14 mouse cellular contexts compared by ENCODE assay signal in the genomic region with DNA sequence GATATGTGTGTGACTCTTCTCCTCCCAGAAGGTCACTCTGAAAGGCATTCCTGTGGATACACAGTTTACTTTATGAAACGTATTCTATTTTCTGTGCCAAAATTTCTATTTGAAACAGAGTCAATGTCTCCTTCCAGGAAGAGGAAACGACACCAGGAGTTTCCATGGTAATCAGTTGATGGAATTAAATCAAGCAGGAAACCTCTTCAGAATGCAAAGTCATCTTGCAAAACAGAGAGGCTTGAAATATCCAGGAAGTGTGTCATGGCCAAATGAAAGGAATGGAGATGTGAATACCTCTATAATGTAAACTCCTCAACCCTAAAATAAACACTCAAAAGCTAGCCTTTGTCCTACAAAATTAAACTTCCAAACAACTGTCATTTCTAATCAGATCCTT.
A peak's percentile ranks its signal among the peaks of the same experiment; 100 is the strongest.
DNase-seq lines count a peak whose midpoint lies in the region; ATAC-seq and TF ChIP-seq lines count a peak whose summit lies in the region.
"Had no signal": no experiment of that assay in that cellular context is flagged by ENCODE, and none has a peak within 500 bp of the region (broad histone marks: within the 10 kb centered on the region; RNA-seq: fewer than 3 reads in every experiment).

No protein-coding gene starts in this region.

- H3K4me2 ChIP-seq in forebrain, postnatal 0 days (ENCODE audit: low read depth), result no peak overlapping the region
- H3K4me2 ChIP-seq in liver, postnatal 0 days (ENCODE audit: low read depth, low read length), result no peak overlapping the region
- H3K4me2 ChIP-seq: midbrain, embryonic 13.5 days had no signal

- no peak overlapping the region for H3K9ac ChIP-seq in forebrain, postnatal 0 days
- H3K9ac ChIP-seq in liver, adult 2 months (ENCODE audit: low read depth, low read length), result no peak overlapping the region
- H3K9ac ChIP-seq in liver, postnatal 0 days (replicated peaks), result no peak overlapping the region
- H3K9ac ChIP-seq: midbrain, embryonic 13.5 days had no signal

- no peaks in the 10 kb centered on the region for H3K79me2 ChIP-seq in liver, adult 2 months (ENCODE audit: control insufficient read depth, insufficient read depth, low read length)

- H3K27me3 ChIP-seq in forebrain, postnatal 0 days (ENCODE audit: insufficient read depth, low read length), result no peaks in the 10 kb centered on the region
- H3K27me3 ChIP-seq in forebrain, embryonic 10.5 days (ENCODE audit: poor library complexity, severe bottlenecking), result no peaks in the 10 kb centered on the region
- no peaks in the 10 kb centered on the region for H3K27me3 ChIP-seq in liver, adult 2 months (ENCODE audit: control insufficient read depth, insufficient read depth, low read length)
- no peaks in the 10 kb centered on the region for H3K27me3 ChIP-seq in liver, postnatal 0 days (ENCODE audit: insufficient read depth, low read length)
- H3K27me3 ChIP-seq: midbrain, embryonic 13.5 days had no signal

- H3K27ac ChIP-seq in forebrain, postnatal 0 days (ENCODE audit: low read depth, low read length), result no peak overlapping the region
- no peak overlapping the region for H3K27ac ChIP-seq in forebrain, embryonic 10.5 days
- no peak overlapping the region for H3K27ac ChIP-seq in liver, adult 2 months (replicated peaks; ENCODE audit: insufficient read depth, low read depth, low read length)
- H3K27ac ChIP-seq in liver, postnatal 0 days (ENCODE audit: low read depth), result no peak overlapping the region
- H3K27ac ChIP-seq: midbrain, embryonic 13.5 days had no signal

- ATAC-seq in forebrain, postnatal 0 days, result peak; percentile 45; the same call in 1 of the 2 replicates
- ATAC-seq in liver, postnatal 0 days, result no peak
- ATAC-seq: hindbrain, embryonic 16.5 days; midbrain, embryonic 13.5 days had no signal

- 26% methylated on average over 2 of the region's 2 CpGs for WGBS in forebrain, postnatal 0 days
- 84% methylated on average over 2 of the region's 2 CpGs for WGBS in forebrain, embryonic 10.5 days
- WGBS in liver, adult 2 months, result 14% methylated on average over 2 of the region's 2 CpGs
- 32% methylated on average over 2 of the region's 2 CpGs for WGBS in liver, postnatal 0 days (ENCODE audit: insufficient replicate concordance)

- no peaks in the 10 kb centered on the region for H3K36me3 ChIP-seq in forebrain, postnatal 0 days (ENCODE audit: insufficient read depth)
- H3K36me3 ChIP-seq in forebrain, embryonic 10.5 days (replicated peaks), result no peaks in the 10 kb centered on the region
- H3K36me3 ChIP-seq in liver, adult 2 months (ENCODE audit: control insufficient read depth, insufficient read depth, low read length), result no peaks in the 10 kb centered on the region
- H3K36me3 ChIP-seq in liver, postnatal 0 days (replicated peaks; ENCODE audit: insufficient read depth, low read length), result no peaks in the 10 kb centered on the region
- H3K36me3 ChIP-seq: G1E; midbrain, embryonic 13.5 days had no signal

- TF ChIP-seq EP300 in liver, postnatal 0 days (IDR thresholded peaks at IDR 0.05; ENCODE audit: low read depth), result no peak

- no peaks in the 10 kb centered on the region; the same call in 1 of the 2 replicates for H3K4me1 ChIP-seq in forebrain, postnatal 0 days (ENCODE audit: insufficient read depth)
- no peaks in the 10 kb centered on the region for H3K4me1 ChIP-seq in forebrain, embryonic 10.5 days
- no peaks in the 10 kb centered on the region for H3K4me1 ChIP-seq in liver, adult 2 months (ENCODE audit: control insufficient read depth, insufficient read depth, low read length)
- no peaks in the 10 kb centered on the region for H3K4me1 ChIP-seq in liver, postnatal 0 days (ENCODE audit: insufficient read depth)
- H3K4me1 ChIP-seq: midbrain, embryonic 13.5 days had no signal

- DNase-seq in forebrain, postnatal 0 days, result no peak
- DNase-seq in forebrain, embryonic 10.5 days (ENCODE audit: extremely low spot score, low spot score), result no peak
- DNase-seq in liver, adult 2 months (ENCODE audit: extremely low read depth, low read depth, low spot score), result peak; percentile 2
- DNase-seq in liver, postnatal 0 days, result no peak
- peak; percentile 51 for DNase-seq in brain, adult 2 months (ENCODE audit: low read depth, low spot score)
- DNase-seq in lung, postnatal 36 days, result peak; percentile 24
- DNase-seq in left cerebral cortex, adult 11 months (ENCODE audit: low spot score), result no peak
- no peak for DNase-seq in gastrocnemius, postnatal 4 days (ENCODE audit: low spot score in 2 of 2)
- DNase-seq: adrenal gland, adult 8-10 months; cerebellum, adult 9-10 months; kidney, adult 11 months had no signal

- TF ChIP-seq CTCF in forebrain, postnatal 0 days (IDR thresholded peaks at IDR 0.05; ENCODE audit: low read depth), result no peak
- no peak for TF ChIP-seq CTCF in liver, adult 2 months (IDR thresholded peaks at IDR 0.05; ENCODE audit: low read depth, low read length)
- no peak for TF ChIP-seq CTCF in liver, postnatal 0 days (IDR thresholded peaks at IDR 0.05; ENCODE audit: low read depth)

- H3K9me3 ChIP-seq in forebrain, postnatal 0 days (ENCODE audit: low read length), result no peaks in the 10 kb centered on the region
- no peaks in the 10 kb centered on the region for H3K9me3 ChIP-seq in forebrain, embryonic 10.5 days
- H3K9me3 ChIP-seq in liver, postnatal 0 days (ENCODE audit: low read length), result no peaks in the 10 kb centered on the region
- H3K9me3 ChIP-seq: midbrain, embryonic 13.5 days had no signal

- H3K4me3 ChIP-seq in forebrain, postnatal 0 days (ENCODE audit: low read depth, low read length), result no peak overlapping the region
- no peak overlapping the region for H3K4me3 ChIP-seq in forebrain, embryonic 10.5 days
- H3K4me3 ChIP-seq in liver, adult 2 months (ENCODE audit: insufficient read depth, low read depth, low read length), result no peak overlapping the region
- H3K4me3 ChIP-seq in liver, postnatal 0 days (ENCODE audit: low read depth, low read length), result no peak overlapping the region
- H3K4me3 ChIP-seq: midbrain, embryonic 13.5 days had no signal

- TF ChIP-seq POLR2A in liver, adult 2 months (IDR thresholded peaks at IDR 0.05; ENCODE audit: extremely low read depth, insufficient read depth, low read length), result no peak

Comparison
In these comparisons a context has a peak if more than half of its experiments do, and no peak if none do; other contexts are left out.
1. DNase-seq: peak in liver, adult 2 months (single experiment), brain, adult 2 months (single experiment) and lung, postnatal 36 days (single experiment); none in forebrain, postnatal 0 days (single experiment), forebrain, embryonic 10.5 days (single experiment), liver, postnatal 0 days (single experiment), left cerebral cortex, adult 11 months (single experiment) and gastrocnemius, postnatal 4 days (0 of 2).